Mouse (Mus musculus) bone marrow macrophage, adult 2 months (primary cell): ENCODE results near the gene Tmem151b.

ENCODE experiments used
- CTCF ChIP-seq: IDR thresholded peaks from 2 replicates; pipeline ENCODE4 v1.5.1; 2012; ENCODE audit warnings: low read depth, mild to moderate bottlenecking, low read length, moderate library complexity
- POLR2A ChIP-seq: IDR thresholded peaks from 2 replicates; pipeline ENCODE4 v1.6.1; 2012; ENCODE audit warnings: mild to moderate bottlenecking, low read depth, low read length, borderline replicate concordance

GRCm38 (mm10) chr17:45590410-45590809 lies 40.9 kb upstream of the Tmem151b start:
- no peak for TF ChIP-seq CTCF
- TF ChIP-seq POLR2A, result no peak
